Mouse (Mus musculus) ES-E14 (cell line): ENCODE results near the gene Olfr576. TPM values are rescaled to one million over a fixed set of nuclear protein-coding genes. Genes with fewer than 3 reads are reported as not detected.

Experiments
- DNase-seq: peaks from one replicate; pipeline ENCODE4 v3.0.0-alpha.2; 2013; ENCODE audit warnings: low read depth, low spot score
- H3K27ac ChIP-seq: 2 replicates; pipeline ENCODE4 v1.5.1; 2012; ENCODE audit warnings: low read depth, mild to moderate bottlenecking, low read length, moderate library complexity, mixed read lengths; ENCODE audit not compliant: poor library complexity, insufficient read depth, severe bottlenecking
- H3K36me3 ChIP-seq: 2 replicates; pipeline ENCODE4 v1.6.1; 2012; ENCODE audit warnings: mild to moderate bottlenecking, low read length, moderate library complexity, mixed read lengths; ENCODE audit not compliant: control insufficient read depth, poor library complexity, insufficient read depth, severe bottlenecking
- H3K4me1 ChIP-seq, 2 experiments: fragments of 150-350 bp in 1 of 2; sonication (generic) in 1 of 2; 2 replicates each; pipeline ENCODE4 v1.6.1; 2012; ENCODE audit warnings: low read length in 2 of 2, mild to moderate bottlenecking in 1 of 2, mixed read lengths in 1 of 2; ENCODE audit not compliant: control insufficient read depth in 2 of 2, insufficient read depth in 2 of 2, poor library complexity in 1 of 2
- H3K4me3 ChIP-seq, 2 experiments: fragments of 150-350 bp in 1 of 2; sonication (generic) in 1 of 2; 2 replicates each; pipeline ENCODE4 v1.5.1; 2012; ENCODE audit warnings: low read length in 2 of 2, low read depth in 1 of 2, mild to moderate bottlenecking in 1 of 2, mixed read lengths in 1 of 2; ENCODE audit not compliant: insufficient read depth in 1 of 2, poor library complexity in 1 of 2, severe bottlenecking in 1 of 2
- H3K9ac ChIP-seq: 2 replicates; pipeline ENCODE4 v1.6.1; 2012; ENCODE audit warnings: low read depth, mild to moderate bottlenecking, low read length, mixed read lengths; ENCODE audit not compliant: poor library complexity, insufficient read depth, severe bottlenecking
- H3K9me3 ChIP-seq: fragments of 150-350 bp; sonication (generic); 2 replicates; pipeline ENCODE4 v1.6.1; 2012; ENCODE audit warnings: low read depth, mild to moderate bottlenecking, low read length; ENCODE audit not compliant: control insufficient read depth, insufficient read depth
- CHD2 ChIP-seq: IDR thresholded peaks from 2 replicates; pipeline ENCODE4 v1.6.1; 2014; ENCODE audit warnings: mild to moderate bottlenecking, low read depth, low read length, inconsistent platforms
- HCFC1 ChIP-seq: IDR thresholded peaks from 2 replicates; pipeline ENCODE4 v1.6.1; 2012; ENCODE audit warnings: low read length, inconsistent platforms, borderline replicate concordance; ENCODE audit not compliant: insufficient read depth
- MAFK ChIP-seq: IDR thresholded peaks from 2 replicates; pipeline ENCODE4 v1.6.1; 2014; ENCODE audit warnings: mild to moderate bottlenecking, low read depth, low read length, inconsistent platforms; ENCODE audit not compliant: insufficient read depth
- ZC3H11A ChIP-seq: IDR thresholded peaks from 2 replicates; pipeline ENCODE4 v1.6.1; 2012; ENCODE audit warnings: low read depth, mild to moderate bottlenecking, inconsistent platforms, low read length, borderline replicate concordance
- ZNF384 ChIP-seq: IDR thresholded peaks from 2 replicates; pipeline ENCODE4 v1.6.1; 2012; ENCODE audit warnings: low read depth, low read length, inconsistent platforms
- in situ Hi-C, 2 experiments: fragments of 600-800 bp; cut with MboI; formaldehyde crosslinking; loops; one replicate each; pipeline ENCODE4 v1.15.1; 2025; ENCODE audit warnings: low sequenced_read_pairs in 2 of 2, inconsistent platforms in 1 of 2; ENCODE audit not compliant: unreplicated experiment in 2 of 2
- total RNA-seq: library from RNA; depleted of rRNA; stranded (reverse); fragments of 300-350 nt; gene quantifications from 2 replicates; pipeline ENCODE4 v1.2.3, GENCODE M21; 2012; rRNA removed

The Olfr576 gene
- not detected in 2 replicates for total RNA-seq

DNA sequence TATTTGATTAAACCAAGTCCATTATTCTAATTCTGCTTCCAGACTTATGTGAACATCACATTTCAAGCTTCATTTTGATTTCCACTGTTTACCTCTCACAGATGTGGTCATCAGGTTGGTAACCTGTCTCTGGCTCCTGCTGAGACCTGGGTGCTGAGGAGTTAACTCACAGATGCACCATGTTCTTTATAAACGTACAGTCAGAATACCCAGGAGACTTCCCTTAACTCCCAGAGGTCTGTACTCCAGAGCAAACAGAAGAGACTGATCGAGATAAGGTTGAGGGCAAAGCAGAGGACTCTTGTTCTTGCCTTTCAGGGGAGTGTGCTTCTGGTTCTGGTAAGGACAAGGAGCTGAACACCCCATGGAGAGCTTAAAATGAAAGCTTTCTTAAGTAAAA is at the start of gene Olfr576:
Gene Olfr576 (plus strand): TSS at position 301 of the 400 bp plus-strand sequence.
- Histone ChIP-seq H3K9ac (no peak within 1 kb of the TSS), H3K36me3 (no peaks in the 10 kb centered on the region), H3K9me3 (no peaks in the 10 kb centered on the region), H3K27ac (no peak within 1 kb of the TSS), H3K4me1 (no peaks in the 10 kb centered on the region), H3K4me3 (no peak within 1 kb of the TSS)
- TF ChIP-seq MAFK (no peak), CHD2 (no peak), ZNF384 (no peak), ZC3H11A (no peak), HCFC1 (no peak)
- in situ Hi-C loops, result no loop called here
- no peak for DNase-seq

- Histone ChIP-seq H3K9me3 (no peaks in the 10 kb centered on the region), H3K36me3 (no peaks in the 10 kb centered on the region), H3K9ac (no peak overlapping the region), H3K4me3 (no peak overlapping the region), H3K27ac (no peak overlapping the region), H3K4me1 (no peaks in the 10 kb centered on the region)
- in situ Hi-C loops, result loop anchor here (10.0 to 25.0 kb wide), 2 partner anchors 403 to 410 kb away; no protein-coding TSS in a partner anchor
- no peak for DNase-seq
- TF ChIP-seq ZNF384, result no peak
Measured at GRCm38 (mm10) chr7:102915261-102915660, 47.2 kb upstream of the Olfr576 start.

DNA sequence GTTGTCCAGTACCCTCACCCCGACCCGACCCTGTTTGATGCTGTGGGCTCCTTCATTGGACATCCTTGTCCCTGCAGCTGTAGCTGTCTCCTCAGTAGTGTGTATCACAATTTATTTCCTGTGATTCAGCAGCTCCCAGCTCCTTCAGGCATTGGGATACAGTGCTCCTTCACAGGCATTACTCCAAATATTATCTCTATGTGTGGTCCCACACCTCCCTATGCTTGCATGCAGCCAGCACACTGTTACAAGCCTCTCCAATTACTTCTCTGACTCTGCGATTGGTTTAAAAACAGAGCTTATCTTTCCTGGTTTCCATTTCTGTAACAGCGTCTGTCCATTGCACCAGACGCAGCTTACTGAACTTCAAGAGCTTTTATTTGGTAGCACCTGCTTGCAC is 46.1 kb upstream of the Olfr576 start:
- Histone ChIP-seq H3K4me3 (no peak overlapping the region), H3K4me1 (no peaks in the 10 kb centered on the region), H3K36me3 (no peaks in the 10 kb centered on the region), H3K9me3 (no peaks in the 10 kb centered on the region), H3K9ac (no peak overlapping the region), H3K27ac (no peak overlapping the region)
- in situ Hi-C loops, result loop anchor here (10.0 to 25.0 kb wide), 2 partner anchors 404 to 412 kb away; no protein-coding TSS in a partner anchor
- DNase-seq, result no peak
- TF ChIP-seq HCFC1, result no peak
- no peak for TF ChIP-seq ZC3H11A
- no peak for TF ChIP-seq ZNF384
- TF ChIP-seq CHD2, result no peak
- no peak for TF ChIP-seq MAFK

GRCm38 (mm10) chr7:102917032-102917875 is 45.2 kb upstream of the Olfr576 start, which contains the start of gene Olfr571:
TSS of gene Olfr571 (minus strand) at chr7:102917536.
- TF ChIP-seq CHD2, result no peak
- no peak for TF ChIP-seq ZC3H11A
- no peak for TF ChIP-seq HCFC1
- TF ChIP-seq MAFK, result no peak
- no peak for TF ChIP-seq ZNF384
- in situ Hi-C loops, result loop anchor here (10.0 to 25.0 kb wide), 2 partner anchors 405 to 412 kb away; no protein-coding TSS in a partner anchor

More at GRCm38 (mm10) chr7:102917032-102917875, 45.2 kb upstream of the Olfr576 start, which contains the start of gene Olfr571:
- DNase-seq, result no peak
- Histone ChIP-seq H3K9ac (no peak within 1 kb of the TSS), H3K4me1 (no peaks in the 10 kb centered on the region), H3K9me3 (no peaks in the 10 kb centered on the region), H3K27ac (no peak within 1 kb of the TSS), H3K4me3 (no peak within 1 kb of the TSS), H3K36me3 (no peaks in the 10 kb centered on the region)
